Mouse (Mus musculus) thymus, postnatal 14 days (tissue): ENCODE measurements around the gene Ptprq.

Experiments used
- DNase-seq: peaks from one replicate; pipeline ENCODE4 v3.0.0; 2021

Ptprq gene

GRCm38 (mm10) chr10:107485870-107486269 lies 234.0 kb downstream of the Ptprq start, which contains the start of gene Myf5:
Gene Myf5 (minus strand): TSS chr10:107486134.
- no peak for DNase-seq

GRCm38 (mm10) chr10:107484050-107484449 lies 235.8 kb downstream of the Ptprq start:
- DNase-seq, result no peak

DNA sequence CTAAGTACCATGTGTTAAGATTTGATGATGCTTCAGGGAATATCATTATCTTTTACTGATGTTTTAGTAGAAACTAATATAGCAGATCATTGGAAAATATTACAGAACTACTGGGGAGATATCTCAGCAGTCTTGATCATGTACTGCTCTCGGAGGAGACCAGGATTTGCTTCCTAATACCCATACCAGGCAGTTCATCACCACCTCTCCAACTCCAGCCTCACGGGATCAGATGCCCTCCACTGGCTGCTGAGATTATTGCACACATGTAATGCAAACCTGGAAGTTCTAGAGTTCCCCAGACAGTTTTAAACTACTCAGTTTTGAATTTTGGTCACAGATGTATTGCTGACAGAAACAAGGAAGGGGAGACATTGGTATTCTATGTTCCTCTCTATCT lies 246.4 kb downstream of the Ptprq start:
- no peak for DNase-seq

DNA sequence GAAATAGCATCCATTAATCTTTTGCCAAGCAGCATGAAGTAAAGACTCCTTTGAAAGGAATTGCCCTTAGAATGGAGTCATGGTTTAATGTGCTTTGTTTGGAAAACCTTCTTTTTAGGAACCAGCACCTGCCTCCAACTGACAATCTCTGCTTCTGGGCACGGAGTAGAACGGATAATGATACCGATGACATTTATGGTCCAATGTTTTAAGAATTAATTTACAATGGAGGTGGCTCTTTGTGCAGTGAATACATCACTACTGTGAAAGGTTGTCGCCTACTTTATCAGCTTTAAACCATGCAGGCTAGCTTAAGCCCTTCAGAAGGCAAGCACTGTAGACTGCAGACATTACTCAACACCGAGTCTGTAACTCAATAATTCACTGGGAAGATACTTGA lies 248.1 kb downstream of the Ptprq start:
- no peak for DNase-seq

GRCm38 (mm10) chr10:107467819-107468218 lies 252.0 kb downstream of the Ptprq start:
- DNase-seq, result no peak
